Mouse (Mus musculus) limb, embryonic 15.5 days (tissue): Measurements from ENCODE around the gene Ern2. TPM values are rescaled to one million over a fixed set of nuclear protein-coding genes. Genes with fewer than 3 reads are reported as not detected.

ENCODE experiments used
- ATAC-seq: fragments of 200-750 bp; cut with Nextera tagmentation; 2 replicates; pipeline ENCODE4 v1.8.0; 2017; ENCODE audit warnings: low read depth, moderate TSS enrichment; ENCODE audit not compliant: insufficient number of reproducible peaks, low FRiP score, low TSS enrichment
- H3K27ac ChIP-seq: fragments of 300-500 bp; sonication (generic); 2 replicates; pipeline ENCODE4 v1.5.1; 2015; ENCODE audit warnings: moderate library complexity, mild to moderate bottlenecking, inconsistent platforms
- H3K27me3 ChIP-seq: fragments of 300-500 bp; sonication (generic); 2 replicates; pipeline ENCODE4 v1.6.1; 2015; ENCODE audit warnings: inconsistent platforms
- H3K36me3 ChIP-seq: fragments of 300-500 bp; sonication (generic); 2 replicates; pipeline ENCODE4 v1.6.1; 2015; ENCODE audit warnings: inconsistent platforms
- H3K4me1 ChIP-seq: fragments of 300-500 bp; sonication (generic); 2 replicates; pipeline ENCODE4 v1.6.1; 2015; ENCODE audit warnings: inconsistent platforms
- H3K4me2 ChIP-seq: fragments of 300-500 bp; sonication (generic); 2 replicates; pipeline ENCODE4 v1.6.1; 2015; ENCODE audit warnings: mild to moderate bottlenecking, inconsistent platforms
- H3K4me3 ChIP-seq: fragments of 300-500 bp; sonication (generic); 2 replicates; pipeline ENCODE4 v1.5.1; 2015; ENCODE audit warnings: mild to moderate bottlenecking, inconsistent platforms
- H3K9ac ChIP-seq: fragments of 300-500 bp; sonication (generic); 2 replicates; pipeline ENCODE4 v1.6.1; 2015; ENCODE audit warnings: inconsistent platforms
- H3K9me3 ChIP-seq: fragments of 300-500 bp; sonication (generic); 2 replicates; pipeline ENCODE4 v1.6.1; 2016; ENCODE audit warnings: inconsistent platforms
- WGBS: fragments of 180-500 bp; shearing (Covaris S2); methylation state at CpG from one replicate; pipeline ENCODE4 v1.1.7; 2015; 5-methylcytosine and 5-hydroxymethylcytosine counted together
- polyA plus RNA-seq: library from polyadenylated mRNA; unstranded; fragments of >200 nt; fragmentation: Nextera tagmentation; extraction: Ambion mirVana; gene quantifications from 2 replicates; pipeline ENCODE4 v1.2.1, GENCODE M21; 2015

Ern2 gene
- not detected in 2 replicates for polyA plus RNA-seq

GRCm38 (mm10) chr7:122186043-122186442 lies at the start of gene Ern2:
Gene Ern2 (minus strand): TSS chr7:122186207.
- peaks cover 4% of the 10 kb centered on the region for H3K4me1 ChIP-seq
- WGBS: 12% methylated on average over 17 of the region's 17 CpGs
- no peak within 1 kb of the TSS for H3K4me3 ChIP-seq
- no peaks in the 10 kb centered on the region for H3K36me3 ChIP-seq
- H3K9ac ChIP-seq: no peak within 1 kb of the TSS
- H3K4me2 ChIP-seq: peak within 1 kb of the TSS; percentile 27; the same call in 1 of the 2 replicates
- no peak for ATAC-seq
- H3K9me3 ChIP-seq: no peaks in the 10 kb centered on the region
- no peak within 1 kb of the TSS for H3K27ac ChIP-seq
- no peaks in the 10 kb centered on the region; the same call in 1 of the 2 replicates for H3K27me3 ChIP-seq

GRCm38 (mm10) chr7:122230866-122231265 lies 44.9 kb upstream of the Ern2 start:
- WGBS: 72% methylated on average over 4 of the region's 4 CpGs
- no peak for ATAC-seq
- Histone ChIP-seq H3K36me3 (no peaks in the 10 kb centered on the region), H3K4me1 (no peaks in the 10 kb centered on the region), H3K4me3 (no peak overlapping the region), H3K4me2 (no peak overlapping the region), H3K27me3 (no peaks in the 10 kb centered on the region), H3K9me3 (no peaks in the 10 kb centered on the region), H3K27ac (no peak overlapping the region), H3K9ac (no peak overlapping the region)

DNA sequence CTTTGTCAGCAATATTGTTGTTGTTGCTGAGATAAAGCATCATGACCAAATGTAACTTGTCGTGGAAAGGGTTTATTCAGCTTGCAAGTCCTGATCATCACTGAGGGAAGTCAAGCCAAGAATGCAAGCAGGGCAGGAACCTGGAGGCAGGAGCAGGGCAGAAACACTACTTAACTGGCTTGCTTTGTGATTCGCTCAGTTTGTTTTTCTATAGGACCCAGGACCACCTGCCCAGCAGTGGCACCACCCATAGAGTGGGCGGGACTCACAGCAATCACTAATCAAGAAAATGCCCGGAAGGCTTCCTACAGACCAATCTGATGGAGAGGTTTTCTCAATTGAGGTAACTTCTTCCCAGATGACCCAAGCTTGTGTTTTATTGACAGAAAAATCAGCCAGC lies 43.9 kb upstream of the Ern2 start:
- Histone ChIP-seq H3K9me3 (no peaks in the 10 kb centered on the region), H3K9ac (no peak overlapping the region), H3K27me3 (no peaks in the 10 kb centered on the region), H3K4me2 (no peak overlapping the region), H3K27ac (no peak overlapping the region), H3K4me1 (no peaks in the 10 kb centered on the region), H3K4me3 (no peak overlapping the region), H3K36me3 (no peaks in the 10 kb centered on the region)
- no peak for ATAC-seq
- 78% methylated on average over 4 of the region's 4 CpGs for WGBS

DNA sequence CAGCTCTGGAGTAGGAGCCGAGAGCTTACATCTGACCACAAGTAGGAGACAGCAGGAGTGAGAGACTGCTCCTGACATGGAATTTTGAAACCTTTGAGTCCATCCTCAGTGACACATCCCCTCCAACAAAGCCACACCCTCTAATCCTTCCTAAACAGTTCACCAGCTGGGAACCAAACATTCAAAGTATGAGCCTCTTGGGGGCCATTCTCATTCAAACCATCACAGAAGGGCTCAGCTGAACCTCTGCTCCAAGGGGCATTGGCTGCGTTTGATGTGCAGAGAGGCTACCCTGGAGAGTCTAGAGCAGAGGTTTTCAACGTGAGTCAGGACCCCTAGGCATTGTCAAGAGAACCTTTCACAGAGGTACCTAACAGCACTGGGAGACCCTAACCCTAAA lies 43.3 kb upstream of the Ern2 start:
- Histone ChIP-seq H3K36me3 (no peaks in the 10 kb centered on the region), H3K4me3 (no peak overlapping the region), H3K9me3 (no peaks in the 10 kb centered on the region), H3K27me3 (no peaks in the 10 kb centered on the region), H3K27ac (no peak overlapping the region), H3K4me1 (no peaks in the 10 kb centered on the region), H3K4me2 (no peak overlapping the region), H3K9ac (no peak overlapping the region)
- no peak for ATAC-seq
- WGBS: 50% methylated on average over 3 of the region's 3 CpGs

- Histone ChIP-seq H3K36me3 (no peaks in the 10 kb centered on the region), H3K27me3 (0 out of 2 replicates have a peak, but pooled peaks cover 1% of the 10 kb centered on the region), H3K4me3 (no peak overlapping the region), H3K27ac (no peak overlapping the region), H3K9ac (no peak overlapping the region), H3K4me2 (no peak overlapping the region), H3K9me3 (no peaks in the 10 kb centered on the region), H3K4me1 (no peaks in the 10 kb centered on the region)
- WGBS: 86% methylated on average over 4 of the region's 4 CpGs
- no peak for ATAC-seq
Observed at GRCm38 (mm10) chr7:122226744-122227143, 40.7 kb upstream of the Ern2 start.

- 0 out of 2 replicates have a peak, but pooled peaks cover 2% of the 10 kb centered on the region for H3K27me3 ChIP-seq
- H3K9ac ChIP-seq: no peak overlapping the region
- no peak overlapping the region for H3K4me2 ChIP-seq
- H3K36me3 ChIP-seq: no peaks in the 10 kb centered on the region
- no peak for ATAC-seq
- H3K4me1 ChIP-seq: no peaks in the 10 kb centered on the region
- 74% methylated on average over 7 of the region's 7 CpGs for WGBS
- no peak overlapping the region for H3K27ac ChIP-seq
- no peaks in the 10 kb centered on the region for H3K9me3 ChIP-seq
- no peak overlapping the region for H3K4me3 ChIP-seq
Observed at GRCm38 (mm10) chr7:122226020-122226742, 40.2 kb upstream of the Ern2 start.

DNA sequence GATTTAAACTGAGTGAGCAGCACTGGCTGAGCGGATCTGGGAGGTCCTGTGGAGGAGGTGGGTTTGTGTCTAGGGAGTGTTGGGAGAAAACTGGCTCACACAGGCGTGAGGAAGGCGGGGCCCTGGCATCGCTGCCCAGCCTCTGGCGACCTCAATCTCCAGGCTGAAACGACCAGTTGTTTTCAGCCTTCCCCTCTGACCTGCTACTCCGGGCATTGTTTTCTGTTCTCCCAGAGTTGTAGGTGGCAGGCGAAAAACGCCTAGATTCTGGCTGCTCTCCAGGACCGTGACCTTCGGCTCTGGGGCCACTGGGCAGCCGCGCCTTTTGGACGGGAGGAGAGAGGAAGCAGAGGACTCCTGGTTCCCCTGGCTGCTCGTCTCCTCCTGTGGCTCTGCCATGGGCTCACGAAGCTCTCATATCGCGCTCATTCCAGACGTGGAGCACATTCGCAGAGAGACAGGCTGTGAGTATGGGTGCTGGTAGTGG lies 33.4 kb upstream of the Ern2 start, which contains the start of gene Chp2:
Gene Chp2 (plus strand): TSS at position 182 of the 487 bp plus-strand sequence.
- Histone ChIP-seq H3K9ac (no peak within 1 kb of the TSS), H3K9me3 (no peaks in the 10 kb centered on the region), H3K4me2 (peak within 1 kb of the TSS; percentile 35), H3K27ac (no peak within 1 kb of the TSS), H3K27me3 (peaks cover 7% of the 10 kb centered on the region; the same call in 1 of the 2 replicates), H3K4me3 (peak within 1 kb of the TSS; percentile 19), H3K36me3 (no peaks in the 10 kb centered on the region), H3K4me1 (peaks cover 6% of the 10 kb centered on the region; the same call in 1 of the 2 replicates)
- ATAC-seq: no peak
- WGBS: 25% methylated on average over 20 of the region's 20 CpGs

GRCm38 (mm10) chr7:122208276-122209021 lies 22.4 kb upstream of the Ern2 start:
- H3K36me3 ChIP-seq: no peaks in the 10 kb centered on the region
- H3K27me3 ChIP-seq: no peaks in the 10 kb centered on the region
- H3K4me3 ChIP-seq: no peak overlapping the region
- H3K27ac ChIP-seq: no peak overlapping the region
- H3K4me1 ChIP-seq: no peaks in the 10 kb centered on the region
- no peak for ATAC-seq
- no peaks in the 10 kb centered on the region for H3K9me3 ChIP-seq
- no peak overlapping the region for H3K4me2 ChIP-seq
- WGBS: 46% methylated on average over 7 of the region's 7 CpGs
- H3K9ac ChIP-seq: no peak overlapping the region

GRCm38 (mm10) chr7:122206121-122206520 lies 20.1 kb upstream of the Ern2 start:
- no peak overlapping the region for H3K9ac ChIP-seq
- no peak overlapping the region for H3K27ac ChIP-seq

GRCm38 (mm10) chr7:122203936-122204335 lies 17.9 kb upstream of the Ern2 start:
- no peak overlapping the region for H3K4me2 ChIP-seq
- H3K4me3 ChIP-seq: no peak overlapping the region
- 35% methylated on average over 2 of the region's 2 CpGs for WGBS
- ATAC-seq: no peak
- no peaks in the 10 kb centered on the region for H3K9me3 ChIP-seq
- H3K36me3 ChIP-seq: no peaks in the 10 kb centered on the region
- H3K27ac ChIP-seq: no peak overlapping the region
- H3K4me1 ChIP-seq: no peaks in the 10 kb centered on the region
- no peak overlapping the region for H3K9ac ChIP-seq
- no peaks in the 10 kb centered on the region for H3K27me3 ChIP-seq

More at GRCm38 (mm10) chr7:122206121-122206520, 20.1 kb upstream of the Ern2 start:
- ATAC-seq: no peak
- 74% methylated on average over 2 of the region's 2 CpGs for WGBS
- Histone ChIP-seq H3K4me2 (no peak overlapping the region), H3K9me3 (no peaks in the 10 kb centered on the region), H3K4me3 (no peak overlapping the region), H3K4me1 (no peaks in the 10 kb centered on the region), H3K27me3 (no peaks in the 10 kb centered on the region), H3K36me3 (no peaks in the 10 kb centered on the region)

- no peak overlapping the region for H3K27ac ChIP-seq
- no peak overlapping the region for H3K4me2 ChIP-seq
- H3K4me3 ChIP-seq: no peak overlapping the region
- 24% methylated on average over 5 of the region's 5 CpGs for WGBS
- H3K4me1 ChIP-seq: no peaks in the 10 kb centered on the region
- no peak overlapping the region for H3K9ac ChIP-seq
- no peaks in the 10 kb centered on the region for H3K36me3 ChIP-seq
- no peaks in the 10 kb centered on the region for H3K9me3 ChIP-seq
- ATAC-seq: no peak
- no peaks in the 10 kb centered on the region for H3K27me3 ChIP-seq
Observed at GRCm38 (mm10) chr7:122199296-122199695, 13.3 kb upstream of the Ern2 start.

GRCm38 (mm10) chr7:122197306-122197705 lies 11.3 kb upstream of the Ern2 start:
- Histone ChIP-seq H3K4me2 (no peak overlapping the region), H3K27ac (no peak overlapping the region)
- WGBS: 32% methylated on average over 4 of the region's 4 CpGs

More at GRCm38 (mm10) chr7:122197306-122197705, 11.3 kb upstream of the Ern2 start:
- no peak overlapping the region for H3K9ac ChIP-seq
- no peaks in the 10 kb centered on the region for H3K27me3 ChIP-seq
- no peak overlapping the region for H3K4me3 ChIP-seq
- no peak for ATAC-seq
- H3K4me1 ChIP-seq: no peaks in the 10 kb centered on the region
- H3K36me3 ChIP-seq: no peaks in the 10 kb centered on the region
- no peaks in the 10 kb centered on the region for H3K9me3 ChIP-seq
